Mouse (Mus musculus): Measurements from ENCODE around the gene Tmem202. TPM values are rescaled to one million over a fixed set of nuclear protein-coding genes. Genes with fewer than 3 reads are reported as not detected.

Tmem202 gene
- polyA plus RNA-seq, 1 experiment: not detected

DNA sequence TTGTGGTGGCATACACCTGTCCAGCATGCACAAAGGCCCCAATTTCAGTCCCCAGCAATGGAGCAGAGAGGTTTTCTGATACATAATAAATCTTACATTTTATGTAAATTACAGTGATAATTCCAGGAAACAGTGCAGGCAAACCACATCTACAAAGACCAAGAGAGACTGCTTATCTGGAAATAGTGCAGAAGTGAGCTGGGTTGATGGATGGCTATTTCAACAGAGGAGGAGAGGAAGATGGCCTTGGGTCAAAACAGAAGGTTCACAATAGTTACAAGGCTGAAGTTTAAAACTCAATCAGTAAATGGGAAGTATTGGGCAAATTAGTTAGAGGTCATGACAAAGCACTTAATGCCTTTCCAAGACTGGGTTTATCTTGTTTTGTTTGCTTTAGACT lies 52.3 kb downstream of the Tmem202 start:
- TF ChIP-seq POLR2A (IDR thresholded peaks at IDR 0.05; ENCODE audit: borderline replicate concordance, control insufficient read depth, low read depth, low read length): no peak
- TF ChIP-seq CTCF (IDR thresholded peaks at IDR 0.05; ENCODE audit: control insufficient read depth, insufficient read depth, low read length): no peak
- Histone ChIP-seq H3K4me3 (replicated peaks; ENCODE audit: control insufficient read depth, low read depth, low read length) (peak overlapping the region; percentile 27), H3K27ac (ENCODE audit: control insufficient read depth, insufficient read depth, low read depth, low read length, poor library complexity) (peak overlapping the region; percentile 100; the same call in 1 of the 2 replicates), H3K4me1 (ENCODE audit: control insufficient read depth, insufficient read depth, low read length) (no peaks in the 10 kb centered on the region; the same call in 1 of the 2 replicates)

DNA sequence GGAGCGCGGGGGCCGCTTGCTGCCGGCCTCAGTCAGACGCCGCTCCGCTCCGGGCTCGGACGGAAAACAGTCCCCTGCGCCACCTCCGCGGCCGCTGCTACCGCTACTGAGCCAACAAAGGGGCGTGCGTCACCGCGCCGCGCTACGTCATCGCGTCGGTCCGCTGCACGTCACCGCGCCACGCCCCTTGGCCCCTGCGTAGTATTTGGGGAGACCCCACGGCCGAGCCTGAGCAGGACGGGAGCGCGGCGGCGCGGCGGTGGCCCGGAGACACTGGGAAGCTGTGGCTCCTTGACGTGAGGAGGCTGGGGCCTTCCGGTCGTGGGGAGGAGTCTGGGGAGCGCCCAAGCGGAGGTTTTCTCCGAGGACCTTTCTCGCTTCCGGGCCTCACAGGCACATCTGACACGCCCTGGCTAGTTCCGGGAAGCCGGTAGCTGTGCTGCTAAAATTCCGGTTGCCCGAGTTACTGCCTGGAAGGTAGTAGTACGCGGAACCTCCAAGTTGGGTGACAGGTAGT lies 53.0 kb downstream of the Tmem202 start, which contains the start of gene Arih1:
Arih1 (minus strand) TSS at position 70 of the 517 bp plus-strand sequence.
- TF ChIP-seq CTCF (IDR thresholded peaks at IDR 0.05; ENCODE audit: control insufficient read depth, insufficient read depth, low read length) (0 out of 2 replicates have a peak, but pooled peaks have one; percentile 17), POLR2A (IDR thresholded peaks at IDR 0.05; ENCODE audit: borderline replicate concordance, control insufficient read depth, low read depth, low read length) (peak; percentile 97)
- peak within 1 kb of the TSS; percentile 100 for H3K27ac ChIP-seq (ENCODE audit: control insufficient read depth, insufficient read depth, low read depth, low read length, poor library complexity)
- no peaks in the 10 kb centered on the region; the same call in 1 of the 2 replicates for H3K4me1 ChIP-seq (ENCODE audit: control insufficient read depth, insufficient read depth, low read length)
- WGBS: under 1% methylated on average over 45 of the region's 56 CpGs
- peak within 1 kb of the TSS; percentile 100 for H3K4me3 ChIP-seq (replicated peaks; ENCODE audit: control insufficient read depth, low read depth, low read length)

DNA sequence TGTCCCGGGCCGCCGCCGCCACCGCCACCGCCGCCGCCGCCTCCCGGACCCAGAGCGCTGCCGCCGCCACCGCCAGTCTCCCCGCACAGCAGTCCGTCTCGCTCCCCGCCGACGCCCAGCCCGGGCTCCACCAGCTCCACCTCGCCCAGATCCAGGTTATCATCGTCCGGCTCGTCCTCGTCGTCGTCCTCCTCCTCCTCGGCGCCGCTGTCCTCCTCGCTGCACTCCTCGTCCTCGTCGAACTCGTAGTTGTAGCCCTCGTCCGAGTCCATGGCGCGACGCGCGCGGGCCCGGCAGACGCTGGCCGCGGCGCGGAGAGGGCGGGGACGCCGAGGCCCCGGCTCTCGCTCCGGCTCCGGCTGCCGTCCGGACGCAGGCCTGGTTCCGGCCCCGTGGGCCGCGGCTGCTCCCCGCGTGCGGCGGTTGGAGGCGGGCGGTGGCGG lies 53.5 kb downstream of the Tmem202 start:
- Histone ChIP-seq H3K4me3 (replicated peaks; ENCODE audit: control insufficient read depth, low read depth, low read length) (peak overlapping the region; percentile 100), H3K4me1 (ENCODE audit: control insufficient read depth, insufficient read depth, low read length) (no peaks in the 10 kb centered on the region; the same call in 1 of the 2 replicates), H3K27ac (ENCODE audit: control insufficient read depth, insufficient read depth, low read depth, low read length, poor library complexity) (peak overlapping the region; percentile 100)
- no peak for TF ChIP-seq CTCF (IDR thresholded peaks at IDR 0.05; ENCODE audit: control insufficient read depth, insufficient read depth, low read length)
- no peak for TF ChIP-seq POLR2A (IDR thresholded peaks at IDR 0.05; ENCODE audit: borderline replicate concordance, control insufficient read depth, low read depth, low read length)
- under 1% methylated on average over 56 of the region's 71 CpGs for WGBS

DNA sequence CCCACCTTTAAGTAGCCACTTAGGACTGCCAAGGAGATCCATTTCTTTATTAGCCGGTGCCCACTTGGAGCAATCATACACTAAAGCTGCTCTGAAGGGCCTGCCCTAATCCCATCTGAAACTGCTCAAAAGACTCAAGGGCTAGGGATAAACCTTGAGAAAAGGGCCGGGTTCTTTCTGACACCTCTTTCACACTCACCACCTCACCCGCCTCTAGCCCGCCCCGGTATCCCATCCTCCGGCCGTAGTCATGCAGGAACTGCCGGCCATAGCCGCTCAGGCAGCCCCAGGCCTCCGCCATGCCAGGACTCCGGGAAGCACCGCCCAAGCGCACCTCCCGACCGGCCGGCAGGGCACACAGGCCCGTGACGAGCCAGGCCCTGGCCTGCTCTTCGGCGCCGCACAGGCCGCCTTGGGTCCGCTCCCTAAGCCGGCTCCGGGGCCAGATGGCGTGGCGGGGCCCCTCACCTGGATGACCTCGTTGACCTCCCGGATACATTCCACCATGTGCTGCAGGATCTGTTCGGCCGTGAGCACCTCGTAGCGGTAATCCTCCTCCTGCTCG lies 54.1 kb downstream of the Tmem202 start:
- under 1% methylated on average over 34 of the region's 34 CpGs for WGBS
- Histone ChIP-seq H3K27ac (ENCODE audit: control insufficient read depth, insufficient read depth, low read depth, low read length, poor library complexity) (peak overlapping the region; percentile 100), H3K4me1 (ENCODE audit: control insufficient read depth, insufficient read depth, low read length) (no peaks in the 10 kb centered on the region; the same call in 1 of the 2 replicates), H3K4me3 (replicated peaks; ENCODE audit: control insufficient read depth, low read depth, low read length) (peak overlapping the region; percentile 100)
- no peak for TF ChIP-seq CTCF (IDR thresholded peaks at IDR 0.05; ENCODE audit: control insufficient read depth, insufficient read depth, low read length)

DNA sequence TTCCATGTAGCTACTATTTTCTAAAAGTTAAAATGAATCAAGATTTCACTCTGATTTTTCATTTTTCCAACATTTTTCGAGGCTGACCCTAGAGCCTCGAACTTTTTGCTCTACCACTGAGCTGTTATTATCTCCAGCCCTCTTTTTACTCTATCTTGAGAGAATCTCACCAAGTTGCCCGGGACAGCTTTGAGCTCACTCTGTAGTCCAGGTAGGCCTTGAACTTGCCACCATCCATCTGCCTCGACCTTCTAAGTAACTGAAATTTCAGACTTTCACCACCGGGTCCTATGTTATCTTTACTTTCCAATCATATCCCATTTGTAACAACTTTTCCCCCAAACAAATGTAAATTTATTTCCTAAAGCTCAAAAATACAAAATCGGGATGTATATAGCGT lies 54.9 kb downstream of the Tmem202 start:
- TF ChIP-seq POLR2A (IDR thresholded peaks at IDR 0.05; ENCODE audit: borderline replicate concordance, control insufficient read depth, low read depth, low read length): no peak
- no peak for TF ChIP-seq CTCF (IDR thresholded peaks at IDR 0.05; ENCODE audit: control insufficient read depth, insufficient read depth, low read length)
- Histone ChIP-seq H3K27ac (ENCODE audit: control insufficient read depth, insufficient read depth, low read depth, low read length, poor library complexity) (no peak overlapping the region), H3K4me3 (replicated peaks; ENCODE audit: control insufficient read depth, low read depth, low read length) (peak overlapping the region; percentile 46), H3K4me1 (ENCODE audit: control insufficient read depth, insufficient read depth, low read length) (no peaks in the 10 kb centered on the region; the same call in 1 of the 2 replicates)
- WGBS: 2% methylated on average over 7 of the region's 7 CpGs

DNA sequence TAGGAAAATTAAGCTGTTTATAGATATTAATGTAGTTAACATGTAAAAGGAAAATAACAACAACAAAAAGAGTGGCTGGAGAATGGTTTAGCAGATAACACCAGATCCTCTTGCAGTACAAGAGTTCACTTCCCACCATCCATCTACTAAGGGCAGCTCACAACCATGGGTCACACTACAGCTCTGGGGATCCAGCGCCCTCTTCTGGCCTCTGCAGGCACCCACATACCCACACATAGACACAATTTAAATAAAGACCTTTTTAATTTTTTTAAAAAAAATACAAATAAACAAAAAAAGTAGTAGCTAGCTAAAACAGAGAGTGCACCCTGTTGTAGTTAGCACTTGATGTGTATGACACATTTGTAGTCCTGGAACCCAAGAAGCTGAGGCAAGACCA lies 57.2 kb downstream of the Tmem202 start:
- Histone ChIP-seq H3K4me3 (replicated peaks; ENCODE audit: control insufficient read depth, low read depth, low read length) (no peak overlapping the region), H3K4me1 (ENCODE audit: control insufficient read depth, insufficient read depth, low read length) (no peaks in the 10 kb centered on the region; the same call in 1 of the 2 replicates), H3K27ac (ENCODE audit: control insufficient read depth, insufficient read depth, low read depth, low read length, poor library complexity) (no peak overlapping the region)
- WGBS: 34% methylated on average over 1 of the region's 1 CpGs
- peak; percentile 76 for TF ChIP-seq CTCF (IDR thresholded peaks at IDR 0.05; ENCODE audit: control insufficient read depth, insufficient read depth, low read length)
- no peak for TF ChIP-seq POLR2A (IDR thresholded peaks at IDR 0.05; ENCODE audit: borderline replicate concordance, control insufficient read depth, low read depth, low read length)

DNA sequence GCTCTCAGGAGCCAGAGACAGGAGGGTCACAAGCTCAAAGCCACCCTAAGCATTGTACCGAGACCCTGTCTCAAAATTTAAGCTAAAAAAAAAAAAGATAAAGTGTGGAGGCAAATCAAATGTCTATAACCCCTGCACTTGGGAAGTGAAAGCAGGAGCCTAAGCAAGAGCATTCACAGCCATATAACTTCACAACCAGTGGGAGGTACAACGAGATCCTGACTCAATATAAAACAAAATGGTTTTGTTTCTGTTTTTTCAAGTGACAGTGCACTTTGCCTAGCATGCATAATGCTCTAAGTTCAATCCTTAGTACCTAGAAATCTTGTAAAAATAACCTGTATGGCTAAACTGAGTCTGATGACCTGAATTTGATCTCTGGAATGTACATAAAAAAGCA lies 63.0 kb downstream of the Tmem202 start:
- 78% methylated on average over 2 of the region's 2 CpGs for WGBS
- TF ChIP-seq CTCF (IDR thresholded peaks at IDR 0.05; ENCODE audit: control insufficient read depth, insufficient read depth, low read length) (no peak), POLR2A (IDR thresholded peaks at IDR 0.05; ENCODE audit: borderline replicate concordance, control insufficient read depth, low read depth, low read length) (no peak)
- no peak overlapping the region for H3K27ac ChIP-seq (ENCODE audit: control insufficient read depth, insufficient read depth, low read depth, low read length, poor library complexity)
- no peaks in the 10 kb centered on the region; the same call in 1 of the 2 replicates for H3K4me1 ChIP-seq (ENCODE audit: control insufficient read depth, insufficient read depth, low read length)
- H3K4me3 ChIP-seq (replicated peaks; ENCODE audit: control insufficient read depth, low read depth, low read length): no peak overlapping the region

DNA sequence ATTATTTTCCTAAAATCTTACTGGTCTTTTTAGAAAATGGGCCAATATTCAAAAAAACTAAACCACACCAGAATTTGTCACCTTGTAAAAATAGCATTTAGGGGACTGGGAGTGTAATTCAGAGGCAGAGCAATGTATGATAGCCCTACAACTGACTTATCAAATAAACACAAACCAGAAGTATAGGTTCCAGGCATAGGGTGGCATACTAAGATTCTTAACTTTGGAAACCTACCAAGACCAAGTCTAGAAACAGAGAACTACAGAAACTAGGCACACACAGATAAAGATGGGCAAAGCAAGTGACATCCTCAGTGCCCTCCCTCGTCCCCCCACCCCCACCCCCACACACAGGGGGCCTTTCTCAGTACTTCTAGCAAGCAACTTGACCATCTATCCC lies 64.8 kb downstream of the Tmem202 start:
- Histone ChIP-seq H3K4me3 (replicated peaks; ENCODE audit: control insufficient read depth, low read depth, low read length) (no peak overlapping the region), H3K4me1 (ENCODE audit: control insufficient read depth, insufficient read depth, low read length) (no peaks in the 10 kb centered on the region; the same call in 1 of the 2 replicates)

More for the DNA sequence above, 64.8 kb downstream of the Tmem202 start:
- TF ChIP-seq POLR2A (IDR thresholded peaks at IDR 0.05; ENCODE audit: borderline replicate concordance, control insufficient read depth, low read depth, low read length): no peak
- TF ChIP-seq CTCF (IDR thresholded peaks at IDR 0.05; ENCODE audit: control insufficient read depth, insufficient read depth, low read length): no peak
- no peak overlapping the region for H3K27ac ChIP-seq (ENCODE audit: control insufficient read depth, insufficient read depth, low read depth, low read length, poor library complexity)
- 43% methylated on average over 1 of the region's 1 CpGs for WGBS

Measured in bone marrow, adult 2 months (tissue).